Mouse (Mus musculus) erythroblast, embryonic 14.5 days (primary cell): ENCODE data around the gene Slc4a3.

Source experiments
- GATA1 ChIP-seq: IDR thresholded peaks from 2 replicates; pipeline ENCODE4 v1.6.1; 2012; ENCODE audit warnings: low read length, inconsistent platforms, mixed read lengths
- TAL1 ChIP-seq: IDR thresholded peaks from 3 replicates; pipeline ENCODE4 v1.6.1; 2012; ENCODE audit warnings: low read length, inconsistent platforms, mixed read lengths

GRCm38 (mm10) chr1:75601738-75602137 is 55.7 kb downstream of the Slc4a3 start:
- TF ChIP-seq TAL1, result no peak
- TF ChIP-seq GATA1, result no peak
